Mouse (Mus musculus) MEL (cell line): Measurements from ENCODE around the gene Rpl10. TPM values are rescaled to one million over a fixed set of nuclear protein-coding genes. Genes with fewer than 3 reads are reported as not detected.
A peak's percentile ranks its signal among the peaks of the same experiment; 100 is the strongest.

Experiments used
- DNase-seq: peaks from one replicate; pipeline ENCODE4 v3.0.0; 2011; ENCODE audit warnings: low read depth, low spot score
- H3K27ac ChIP-seq: 2 replicates; pipeline ENCODE4 v1.5.1; 2012; ENCODE audit warnings: low read depth, mild to moderate bottlenecking, control low read depth, low read length, moderate library complexity; ENCODE audit not compliant: control insufficient read depth
- H3K27me3 ChIP-seq, 2 experiments: fragments of 150-350 bp in 1 of 2; sonication (generic) in 1 of 2; 2 replicates each; pipeline ENCODE4 v1.6.1; 2012; ENCODE audit warnings: low read length in 2 of 2, mild to moderate bottlenecking in 2 of 2, improper control_type of control experiment in 1 of 2, moderate library complexity in 1 of 2; ENCODE audit not compliant: insufficient read depth in 2 of 2, control insufficient read depth in 1 of 2
- H3K36me3 ChIP-seq, 2 experiments: 2 replicates each; pipeline ENCODE4 v1.6.1; 2012 to 2014; ENCODE audit warnings: low read length in 2 of 2, improper control_type of control experiment in 1 of 2, inconsistent platforms in 1 of 2, mild to moderate bottlenecking in 1 of 2; ENCODE audit not compliant: insufficient read depth in 2 of 2, control insufficient read depth in 1 of 2
- H3K4me1 ChIP-seq, 2 experiments: fragments of 150-350 bp in 1 of 2; sonication (generic) in 1 of 2; 2 replicates each; pipeline ENCODE4 v1.6.1; 2012; ENCODE audit warnings: low read length in 2 of 2, improper control_type of control experiment in 1 of 2, mild to moderate bottlenecking in 1 of 2; ENCODE audit not compliant: insufficient read depth in 2 of 2, control insufficient read depth in 1 of 2
- H3K4me3 ChIP-seq, 2 experiments: fragments of 150-350 bp in 1 of 2; sonication (generic) in 1 of 2; 2 replicates each; pipeline ENCODE4 v1.5.1; 2012; ENCODE audit warnings: low read depth in 2 of 2, low read length in 2 of 2, mild to moderate bottlenecking in 2 of 2, moderate library complexity in 2 of 2, control low read depth in 1 of 2, improper control_type of control experiment in 1 of 2; ENCODE audit not compliant: control insufficient read depth in 1 of 2, insufficient read depth in 1 of 2
- H3K79me2 ChIP-seq: 2 replicates; pipeline ENCODE4 v1.6.1; 2012; ENCODE audit warnings: mild to moderate bottlenecking, low read length, moderate library complexity; ENCODE audit not compliant: control insufficient read depth, poor library complexity, insufficient read depth
- H3K9ac ChIP-seq: 2 replicates; pipeline ENCODE4 v1.6.1; 2012; ENCODE audit warnings: low read depth, mild to moderate bottlenecking, control low read depth, low read length, moderate library complexity; ENCODE audit not compliant: control insufficient read depth, poor library complexity, severe bottlenecking
- H3K9me3 ChIP-seq: fragments of 150-350 bp; sonication (generic); replicated peaks from 2 replicates; pipeline ENCODE4 v1.6.1; 2012; ENCODE audit warnings: mild to moderate bottlenecking, low read length, improper control_type of control experiment, moderate library complexity; ENCODE audit not compliant: insufficient read depth
- CHD1 ChIP-seq: IDR thresholded peaks from 2 replicates; pipeline ENCODE4 v1.6.1; 2012; ENCODE audit warnings: low read depth, mild to moderate bottlenecking, inconsistent platforms, low read length, improper control_type of control experiment
- CTCF ChIP-seq, 3 experiments: IDR thresholded peaks in 2 of 3; conservative IDR thresholded peaks in 1 of 3; 2 replicates each; pipeline ENCODE4 v1.5.1; 2011 to 2012; ENCODE audit warnings: low read length in 3 of 3, low read depth in 2 of 3, mild to moderate bottlenecking in 2 of 3, improper control_type of control experiment in 1 of 3, inconsistent platforms in 1 of 3, mixed read lengths in 1 of 3, moderate library complexity in 1 of 3; ENCODE audit not compliant: control insufficient read depth in 1 of 3, insufficient read depth in 1 of 3, poor library complexity in 1 of 3, severe bottlenecking in 1 of 3
- E2F4 ChIP-seq: IDR thresholded peaks from 2 replicates; pipeline ENCODE4 v1.6.1; 2011; ENCODE audit warnings: low read depth, low read length, improper control_type of control experiment, borderline replicate concordance
- ELF1 ChIP-seq: IDR thresholded peaks from 2 replicates; pipeline ENCODE4 v1.6.1; 2014; ENCODE audit warnings: low read depth, mild to moderate bottlenecking, inconsistent platforms, low read length, improper control_type of control experiment, moderate library complexity
- EP300 ChIP-seq, 2 experiments: IDR thresholded peaks; 2 replicates each; pipeline ENCODE4 v1.6.1; 2011; ENCODE audit warnings: improper control_type of control experiment in 2 of 2, low read length in 2 of 2, low read depth in 1 of 2, mild to moderate bottlenecking in 1 of 2
- GATA1 ChIP-seq: IDR thresholded peaks from 2 replicates; pipeline ENCODE4 v1.6.1; 2011; ENCODE audit warnings: low read depth, low read length, improper control_type of control experiment
- HCFC1 ChIP-seq: IDR thresholded peaks from 2 replicates; pipeline ENCODE4 v1.6.1; 2012; ENCODE audit warnings: low read depth, mild to moderate bottlenecking, inconsistent platforms, low read length, improper control_type of control experiment, moderate library complexity
- JUND ChIP-seq: IDR thresholded peaks from 2 replicates; pipeline ENCODE4 v1.6.1; 2011; ENCODE audit warnings: low read depth, mild to moderate bottlenecking, improper control_type of control experiment, low read length
- KAT2A ChIP-seq: conservative IDR thresholded peaks from 2 replicates; pipeline ENCODE4 v1.6.1; 2012; ENCODE audit warnings: low read depth, low read length, improper control_type of control experiment, inconsistent platforms
- MAFK ChIP-seq: IDR thresholded peaks from 2 replicates; pipeline ENCODE4 v1.6.1; 2011; ENCODE audit warnings: low read depth, mild to moderate bottlenecking, low read length, improper control_type of control experiment, borderline replicate concordance
- MAX ChIP-seq: IDR thresholded peaks from 2 replicates; pipeline ENCODE4 v1.6.1; 2011; ENCODE audit warnings: low read length, improper control_type of control experiment
- MEF2A ChIP-seq: IDR thresholded peaks from 2 replicates; pipeline ENCODE4 v1.6.1; 2014; ENCODE audit warnings: low read depth, mild to moderate bottlenecking, inconsistent platforms, low read length, improper control_type of control experiment; ENCODE audit not compliant: poor library complexity, insufficient replicate concordance, severe bottlenecking; ENCODE audit errors: extremely low read depth
- MYB ChIP-seq: IDR thresholded peaks from 2 replicates; pipeline ENCODE4 v1.6.1; 2011; ENCODE audit warnings: mild to moderate bottlenecking, low read depth, low read length, improper control_type of control experiment
- MYC ChIP-seq: IDR thresholded peaks from 2 replicates; pipeline ENCODE4 v1.6.1; 2011; ENCODE audit warnings: low read depth, mild to moderate bottlenecking, low read length, improper control_type of control experiment, moderate library complexity
- NELFE ChIP-seq: IDR thresholded peaks from 2 replicates; pipeline ENCODE4 v1.6.1; 2011; ENCODE audit warnings: low read depth, low read length, improper control_type of control experiment
- NRF1 ChIP-seq: IDR thresholded peaks from 2 replicates; pipeline ENCODE4 v1.6.1; 2014; ENCODE audit warnings: low read depth, mild to moderate bottlenecking, inconsistent platforms, low read length, improper control_type of control experiment, moderate library complexity; ENCODE audit not compliant: poor library complexity, insufficient read depth, severe bottlenecking
- POLR2A ChIP-seq, 2 experiments: IDR thresholded peaks; 2 replicates each; pipeline ENCODE4 v1.6.1; 2011 to 2012; ENCODE audit warnings: low read length in 2 of 2, mild to moderate bottlenecking in 2 of 2, control low read depth in 1 of 2, improper control_type of control experiment in 1 of 2, low read depth in 1 of 2, moderate library complexity in 1 of 2; ENCODE audit not compliant: control insufficient read depth in 1 of 2, insufficient read depth in 1 of 2, poor library complexity in 1 of 2
- POLR2AphosphoS2 ChIP-seq: IDR thresholded peaks from 2 replicates; pipeline ENCODE4 v1.6.1; 2011; ENCODE audit warnings: low read length, improper control_type of control experiment
- POLR2AphosphoS5 ChIP-seq: IDR thresholded peaks from 2 replicates; pipeline ENCODE4 v1.6.1; 2012; ENCODE audit warnings: low read depth, borderline replicate concordance, mild to moderate bottlenecking, inconsistent platforms, low read length, moderate library complexity, mixed read lengths
- RAD21 ChIP-seq: IDR thresholded peaks from 2 replicates; pipeline ENCODE4 v1.6.1; 2011; ENCODE audit warnings: mild to moderate bottlenecking, low read depth, low read length, improper control_type of control experiment
- SMC3 ChIP-seq: IDR thresholded peaks from 2 replicates; pipeline ENCODE4 v1.6.1; 2011; ENCODE audit warnings: low read depth, low read length, improper control_type of control experiment
- TAL1 ChIP-seq: IDR thresholded peaks from 2 replicates; pipeline ENCODE4 v1.6.1; 2012; ENCODE audit warnings: mild to moderate bottlenecking, inconsistent platforms, low read length, moderate library complexity, mixed read lengths
- TBP ChIP-seq: IDR thresholded peaks from 2 replicates; pipeline ENCODE4 v1.8.0; 2011; ENCODE audit warnings: low read depth, low read length, improper control_type of control experiment
- TCF12 ChIP-seq: IDR thresholded peaks from 2 replicates; pipeline ENCODE4 v1.6.1; 2014; ENCODE audit warnings: low read depth, mild to moderate bottlenecking, inconsistent platforms, low read length, improper control_type of control experiment, moderate library complexity
- UBTF ChIP-seq: IDR thresholded peaks from 2 replicates; pipeline ENCODE4 v1.6.1; 2012; ENCODE audit warnings: low read depth, mild to moderate bottlenecking, inconsistent platforms, low read length, improper control_type of control experiment, moderate library complexity, borderline replicate concordance; ENCODE audit not compliant: insufficient read depth
- USF1 ChIP-seq: IDR thresholded peaks from 2 replicates; pipeline ENCODE4 v1.6.1; 2014; ENCODE audit warnings: low read depth, mild to moderate bottlenecking, inconsistent platforms, low read length, improper control_type of control experiment, moderate library complexity
- USF2 ChIP-seq, 2 experiments: IDR thresholded peaks; 2 replicates each; pipeline ENCODE4 v1.6.1; 2011 to 2012; ENCODE audit warnings: improper control_type of control experiment in 2 of 2, low read length in 2 of 2, borderline replicate concordance in 1 of 2, inconsistent platforms in 1 of 2, low read depth in 1 of 2, mild to moderate bottlenecking in 1 of 2; ENCODE audit not compliant: insufficient read depth in 1 of 2
- ZKSCAN1 ChIP-seq: IDR thresholded peaks from 2 replicates; pipeline ENCODE4 v1.6.1; 2012; ENCODE audit warnings: low read depth, mild to moderate bottlenecking, inconsistent platforms, low read length, improper control_type of control experiment, moderate library complexity
- polyA plus RNA-seq, 2 experiments: library from polyadenylated mRNA; stranded (reverse) in 1 of 2; unstranded in 1 of 2; fragments of >175 nt in 1 of 2; fragments of >200 nt in 1 of 2; gene quantifications; 2 replicates each; pipeline versions ENCODE4 v1.2.1 to v1.2.4; 2012; ENCODE audit warnings: low replicate concordance in 2 of 2, low read depth in 1 of 2; ENCODE audit not compliant: insufficient read length in 2 of 2, insufficient read depth in 1 of 2, missing spikeins in 1 of 2
- total RNA-seq: library from RNA; depleted of rRNA; stranded (reverse); fragments of 300-350 nt; gene quantifications from 2 replicates; pipeline ENCODE4 v1.2.3, GENCODE M21; 2012

The Rpl10 gene
- total and polyA plus RNA-seq, 3 experiments, result 232 to 3,229 TPM; not detected in 1

- H3K9me3 ChIP-seq, result no peaks in the 10 kb centered on the region
- peaks cover 0 to 7% of the 10 kb centered on the region in 2 experiments; a peak in 2 of 4 replicates for H3K4me1 ChIP-seq
- no peaks in the 10 kb centered on the region; a peak in 1 of 4 replicates for H3K36me3 ChIP-seq
- TF ChIP-seq CTCF (IDR thresholded peaks at IDR 0.05 in 2 of 3, conservative IDR thresholded peaks at IDR 0.05 in 1 of 3; ENCODE audit: control insufficient read depth in 1 of 3, insufficient read depth in 1 of 3, low read depth in 2 of 3, low read length in 3 of 3, poor library complexity in 1 of 3, severe bottlenecking in 1 of 3) (peak in 2 of 3 experiments; percentile 21 to 37; a peak in 3 of 6 replicates), POLR2A (IDR thresholded peaks at IDR 0.05; ENCODE audit: control insufficient read depth in 1 of 2, insufficient read depth in 1 of 2, low read depth in 1 of 2, low read length in 2 of 2, poor library complexity in 1 of 2) (no peak), SMC3 (peak; percentile 35; the same call in 1 of the 2 replicates)
- peaks cover 12% of the 10 kb centered on the region for H3K79me2 ChIP-seq
- H3K9ac ChIP-seq, result peak within 1 kb of the TSS; percentile 65
- DNase-seq, result peak; percentile 46
- no peak within 1 kb of the TSS for H3K27ac ChIP-seq
- peak within 1 kb of the TSS; percentile 62 to 72 for H3K4me3 ChIP-seq
- no peaks in the 10 kb centered on the region for H3K27me3 ChIP-seq
Observed at GRCm38 (mm10) chrX:74249615-74250014, 21.0 kb upstream of the Rpl10 start, which contains the start of gene Flna. Flna (minus strand) TSS chrX:74249820.

DNA sequence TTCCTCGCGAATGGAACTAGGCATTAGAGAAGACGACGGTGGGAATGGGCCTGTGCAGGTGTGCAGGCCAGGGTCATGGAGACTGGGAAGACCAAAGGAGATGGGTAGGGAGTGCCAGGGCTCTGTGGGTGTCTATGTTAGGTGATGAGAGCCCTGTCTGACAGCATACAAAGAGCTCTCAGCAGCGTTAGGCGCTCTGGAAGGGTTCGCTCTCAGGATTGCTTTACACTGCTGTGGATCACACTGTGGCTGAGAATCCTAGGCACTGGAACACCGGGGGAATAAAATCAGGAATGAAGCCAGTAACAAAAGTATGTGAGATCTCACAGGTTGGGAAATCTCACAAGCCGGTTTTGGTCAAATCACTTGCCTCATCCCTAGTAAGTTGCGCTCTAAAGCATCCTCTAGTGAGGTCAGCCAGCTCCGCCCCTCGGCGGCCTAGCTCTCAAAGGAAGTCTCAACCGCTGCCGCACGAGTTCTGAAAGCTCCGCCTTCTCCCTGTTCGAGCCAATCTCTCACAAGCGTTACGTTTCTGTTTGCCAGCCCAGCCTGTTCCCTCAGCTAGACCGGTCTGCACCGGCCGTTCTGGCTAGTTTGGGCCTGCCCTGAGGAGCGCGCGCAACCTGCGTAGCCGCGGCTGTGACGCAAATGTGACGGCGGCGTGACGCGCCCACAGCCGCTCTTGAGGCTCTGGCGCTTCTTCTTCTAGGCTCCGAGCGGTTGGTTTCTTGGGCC is 16.3 kb upstream of the Rpl10 start, which contains the start of gene Emd:
Emd (plus strand) TSS at position 535 of the 735 bp plus-strand sequence.
- peaks cover 12% of the 10 kb centered on the region for H3K79me2 ChIP-seq
- no peaks in the 10 kb centered on the region for H3K27me3 ChIP-seq
- peak; percentile 94 for DNase-seq
- no peaks in the 10 kb centered on the region for H3K9me3 ChIP-seq
- H3K4me1 ChIP-seq, result peaks cover 0 to 8% of the 10 kb centered on the region in 2 experiments; a peak in 2 of 4 replicates
- peak within 1 kb of the TSS; percentile 98 for H3K9ac ChIP-seq
- H3K4me3 ChIP-seq, result peak within 1 kb of the TSS; percentile 82 to 93
- peak within 1 kb of the TSS; percentile 92 for H3K27ac ChIP-seq
- H3K36me3 ChIP-seq, result peaks cover 0 to 12% of the 10 kb centered on the region in 2 experiments; a peak in 3 of 4 replicates
- TF ChIP-seq E2F4 (no peak), POLR2AphosphoS2 (peak; percentile 55; the same call in 1 of the 2 replicates), UBTF (no peak), KAT2A (no peak; the same call in 1 of the 2 replicates), MAFK (no peak), MYB (no peak), POLR2A (IDR thresholded peaks at IDR 0.05; ENCODE audit: control insufficient read depth in 1 of 2, insufficient read depth in 1 of 2, low read depth in 1 of 2, low read length in 2 of 2, poor library complexity in 1 of 2) (peak in 1 of 2 experiments; percentile 78; a peak in 1 of 4 replicates), GATA1 (no peak), EP300 (IDR thresholded peaks at IDR 0.05; ENCODE audit: low read depth in 1 of 2, low read length in 2 of 2) (no peak), USF2 (IDR thresholded peaks at IDR 0.05; ENCODE audit: borderline replicate concordance in 1 of 2, insufficient read depth in 1 of 2, low read depth in 1 of 2, low read length in 2 of 2) (no peak), USF1 (no peak), NELFE (peak; percentile 74), MAX (no peak), NRF1 (peak; percentile 71), RAD21 (no peak), ELF1 (no peak), JUND (no peak), ZKSCAN1 (no peak), MYC (0 out of 2 replicates have a peak, but pooled peaks have one; percentile 58), TCF12 (peak; percentile 31; the same call in 1 of the 2 replicates), CHD1 (no peak), POLR2AphosphoS5 (no peak), HCFC1 (peak; percentile 78), TBP (peak; percentile 51; the same call in 1 of the 2 replicates), TAL1 (no peak), MEF2A (no peak)
